Mouse (Mus musculus): ENCODE measurements at regions not wholly inside any gene's neighbourhood (a gene's known extent, or its start where the extent isn't known, plus 50 kb on each side); places are given as distances from the start of the nearest gene placed in this dataset.

DNA sequence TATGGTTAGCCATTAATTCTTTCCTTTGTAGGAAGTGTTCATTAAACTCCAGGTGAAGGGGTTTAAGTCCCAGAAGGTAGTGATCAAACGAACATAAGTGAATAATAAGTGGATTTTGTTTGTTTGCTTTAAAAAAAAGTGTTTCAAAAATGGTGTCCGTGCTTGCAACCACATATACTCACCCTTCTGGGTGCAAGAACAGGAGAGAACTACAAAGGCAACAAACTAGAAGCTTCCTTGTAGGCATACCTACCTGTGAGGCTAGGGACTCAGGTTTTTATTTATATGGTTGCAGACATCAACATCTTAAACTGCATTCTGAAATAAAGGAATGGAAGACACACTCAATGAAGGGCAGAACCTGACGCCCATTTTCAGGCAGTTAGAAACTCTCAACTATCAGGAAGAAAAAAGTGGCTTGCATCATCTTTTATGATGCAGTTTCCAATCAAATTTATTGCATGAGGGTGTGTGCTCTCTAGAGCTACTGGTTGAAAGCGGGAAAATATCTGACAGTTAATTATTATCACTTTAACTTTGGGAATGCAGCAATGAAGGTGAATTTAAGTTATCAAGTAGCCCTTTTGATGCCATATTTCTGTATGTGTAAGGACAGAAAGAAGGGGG is 117.1 kb downstream of the Csl start:
- no peak for DNase-seq

DNA sequence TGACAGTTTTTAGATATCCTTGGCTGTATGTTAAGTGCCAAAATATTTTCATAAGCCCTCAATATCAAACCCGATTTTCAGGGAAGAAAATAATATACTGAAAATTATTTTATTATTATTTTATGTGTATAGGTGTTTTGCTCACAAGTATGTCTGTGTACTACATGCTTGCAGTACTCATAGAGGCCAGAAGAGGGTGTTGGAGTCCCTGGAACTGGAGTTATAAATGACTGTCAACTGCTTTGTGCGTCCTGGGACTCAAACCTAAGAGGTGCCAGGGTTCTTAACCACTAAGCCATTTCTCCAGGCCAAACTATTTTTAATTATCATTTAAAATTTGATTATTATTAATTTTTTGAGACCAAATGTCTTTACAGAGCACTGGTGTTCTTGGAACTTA is 114.5 kb downstream of the Csl start:
- no peak for DNase-seq

DNA sequence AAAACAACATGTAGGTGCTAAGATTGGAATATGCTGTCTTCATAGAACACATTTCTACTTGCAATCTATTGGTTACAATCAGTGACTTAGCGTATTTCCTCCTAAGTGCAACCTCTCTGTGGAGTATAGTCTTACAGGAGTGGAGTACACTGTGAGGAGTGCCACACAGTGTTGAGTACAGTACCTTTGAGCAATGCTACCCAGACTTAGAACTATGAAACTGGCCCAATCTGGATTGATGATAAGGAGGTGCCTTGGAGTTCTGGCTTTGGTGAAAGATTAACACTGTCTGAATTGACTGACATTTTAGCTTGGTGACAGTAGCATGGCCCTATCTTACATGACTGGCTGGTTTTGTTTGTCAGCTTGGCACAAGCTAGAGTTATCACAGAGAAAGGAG is 107.4 kb downstream of the Csl start:
- no peak for DNase-seq

DNA sequence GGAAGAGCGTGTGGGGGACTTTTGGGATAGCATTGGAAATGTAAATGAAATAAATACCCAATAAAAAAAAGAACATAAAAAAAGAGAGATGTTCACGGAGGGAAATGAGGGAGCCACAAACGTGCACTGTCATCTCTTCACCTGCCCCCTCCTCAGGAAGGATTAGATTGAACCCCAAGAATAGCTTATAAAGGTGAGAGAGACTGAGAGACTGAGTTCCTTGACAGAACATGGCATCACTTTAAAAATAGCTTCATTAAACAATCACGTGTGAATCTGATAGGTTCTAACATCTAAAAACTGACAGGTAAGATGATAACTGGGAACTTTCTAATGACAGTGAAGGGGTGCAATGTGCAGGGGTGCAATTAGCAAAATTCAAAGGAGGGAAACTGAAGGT is 105.2 kb downstream of the Csl start:
- DNase-seq = no peak

DNA sequence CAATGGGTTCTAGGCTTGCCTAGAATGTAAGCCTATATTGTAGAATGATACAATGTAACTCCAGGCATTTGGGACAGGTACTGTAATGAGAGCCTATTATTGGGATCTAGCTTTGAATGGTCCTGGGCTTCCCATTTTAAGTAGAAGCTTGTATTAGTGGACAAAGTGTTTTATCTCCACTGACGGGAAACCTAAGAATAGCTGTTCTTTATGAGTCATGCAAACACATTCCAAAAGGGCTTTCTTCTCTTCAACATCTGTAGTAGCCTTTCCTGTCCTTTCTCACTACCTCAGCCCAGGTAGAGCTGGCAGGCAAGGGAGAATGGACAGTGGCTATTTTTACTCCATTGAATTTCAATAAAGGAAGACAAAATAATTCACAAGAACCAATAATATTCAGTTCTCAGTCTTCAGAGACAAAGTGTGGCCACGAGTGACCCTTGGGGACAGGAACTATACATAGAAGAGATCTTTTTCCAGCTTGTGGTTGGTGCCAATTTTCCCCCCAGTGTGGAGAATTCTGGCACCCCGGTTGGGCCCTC is 82.8 kb downstream of the Csl start:
- DNase-seq = no peak

DNA sequence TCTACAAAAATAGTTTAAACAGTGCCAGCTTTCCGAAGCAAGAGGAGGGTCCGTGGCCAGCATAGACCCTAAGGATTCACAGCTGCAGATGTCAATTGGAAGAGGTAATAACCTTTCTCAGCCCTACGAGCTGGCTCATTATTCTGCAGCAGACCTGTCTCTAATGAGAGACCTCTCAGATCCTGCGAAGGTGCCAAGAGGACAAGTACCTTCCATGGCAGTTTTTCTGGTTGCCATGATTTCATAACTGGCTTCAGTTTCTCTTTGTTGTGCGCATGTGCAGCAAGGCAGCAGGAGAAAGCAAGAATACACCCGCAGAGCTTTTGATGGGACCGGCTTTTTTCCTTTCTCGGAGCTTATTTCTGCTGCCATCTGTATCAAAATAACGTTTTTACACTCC is 81.4 kb downstream of the Csl start:
- DNase-seq = no peak

DNA sequence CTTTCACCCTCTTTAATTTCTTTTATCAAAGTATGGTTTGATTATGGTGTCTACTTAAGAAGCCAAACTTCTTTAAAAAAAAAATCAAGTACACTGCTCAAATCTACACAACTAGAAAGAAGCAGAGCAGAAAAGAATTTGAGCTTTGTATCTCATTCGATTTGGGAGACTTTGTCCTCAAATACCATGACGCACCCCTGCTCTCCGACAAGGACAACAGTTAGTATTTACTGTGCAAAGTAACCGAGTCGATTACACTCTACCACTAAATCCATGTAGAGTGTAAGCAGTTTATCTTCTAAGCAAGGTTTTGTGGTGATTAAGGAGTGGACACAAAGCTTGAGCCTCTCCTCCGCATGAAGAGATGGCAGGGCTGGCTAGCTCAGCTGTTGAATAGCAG is 79.6 kb downstream of the Csl start:
- DNase-seq = no peak

DNA sequence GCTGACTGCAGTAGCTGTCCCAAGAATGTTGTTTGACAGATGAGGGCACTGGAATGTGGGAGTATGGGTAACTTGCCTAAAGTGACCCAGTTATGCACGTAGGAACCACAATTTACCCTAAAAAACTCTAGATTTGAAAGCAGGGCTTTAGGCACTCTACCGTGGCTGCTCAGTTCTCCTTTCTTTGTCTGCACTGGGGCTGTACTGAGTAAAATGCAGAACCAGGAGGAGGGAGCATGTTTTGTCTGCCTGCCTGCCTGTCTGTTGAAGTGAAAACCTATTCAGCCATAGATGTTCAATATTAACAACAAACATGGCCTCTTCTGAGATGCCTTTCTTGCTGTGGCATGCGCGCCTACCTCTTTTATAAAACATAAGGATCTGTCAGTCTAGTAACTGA is 77.5 kb downstream of the Csl start:
- no peak for DNase-seq

DNA sequence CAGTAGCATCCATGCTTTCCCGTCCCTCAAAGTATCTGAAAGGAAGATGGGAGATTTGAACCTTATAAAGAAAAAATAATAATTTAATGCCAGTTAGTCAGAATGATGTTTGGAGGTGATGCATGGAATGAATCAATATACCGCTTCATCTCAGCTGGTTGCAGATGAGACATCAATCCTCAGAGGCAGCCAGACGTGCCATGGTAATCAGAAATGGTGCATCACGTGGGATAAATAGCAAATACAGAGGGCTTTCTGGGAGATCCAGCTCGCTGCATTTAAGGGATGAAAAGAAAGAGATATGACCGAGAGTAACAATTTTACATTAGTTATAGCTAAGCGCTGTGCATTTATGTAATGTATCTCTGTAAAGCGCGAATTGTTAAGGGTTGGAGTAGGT is 77.1 kb downstream of the Csl start:
- no peak for DNase-seq

DNA sequence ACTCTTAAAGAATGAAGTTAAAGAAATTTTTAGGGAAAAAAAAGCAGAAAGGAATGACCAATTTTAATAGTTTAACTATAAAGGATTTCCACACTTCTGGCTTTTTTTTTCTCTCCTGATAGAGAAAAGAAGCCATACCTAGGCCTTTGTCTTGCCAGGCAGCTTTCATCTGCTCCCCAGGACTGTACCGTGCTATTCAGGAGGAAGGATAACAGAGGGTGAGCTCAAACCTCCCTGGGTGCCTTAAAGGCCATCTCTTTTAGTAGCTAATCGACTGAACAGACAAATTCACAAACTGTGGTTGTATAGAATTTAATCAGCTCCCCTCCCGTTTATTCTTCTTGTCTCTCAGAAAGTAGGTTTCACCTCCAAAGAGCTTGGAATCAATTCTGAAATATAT is 76.1 kb downstream of the Csl start:
- no peak for DNase-seq

DNA sequence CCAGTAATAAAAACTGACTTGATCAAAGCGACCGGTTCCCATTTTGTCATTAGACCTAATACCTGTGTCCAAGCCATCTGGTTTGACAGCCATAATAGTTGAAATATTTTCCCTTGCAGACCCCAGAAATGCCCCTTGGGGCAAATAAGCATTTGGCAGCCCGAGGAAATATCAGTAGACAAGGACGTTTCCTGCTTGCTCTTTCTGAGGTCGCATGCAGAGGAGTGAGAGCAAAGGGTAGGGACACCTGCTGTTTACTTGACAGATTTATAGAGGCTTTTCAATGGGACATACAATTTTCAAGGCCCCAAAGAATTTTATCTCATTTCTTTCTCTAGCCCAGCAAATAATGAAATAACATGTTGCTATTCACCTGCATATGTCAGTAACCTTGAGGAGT is 73.5 kb downstream of the Csl start:
- no peak for DNase-seq

DNA sequence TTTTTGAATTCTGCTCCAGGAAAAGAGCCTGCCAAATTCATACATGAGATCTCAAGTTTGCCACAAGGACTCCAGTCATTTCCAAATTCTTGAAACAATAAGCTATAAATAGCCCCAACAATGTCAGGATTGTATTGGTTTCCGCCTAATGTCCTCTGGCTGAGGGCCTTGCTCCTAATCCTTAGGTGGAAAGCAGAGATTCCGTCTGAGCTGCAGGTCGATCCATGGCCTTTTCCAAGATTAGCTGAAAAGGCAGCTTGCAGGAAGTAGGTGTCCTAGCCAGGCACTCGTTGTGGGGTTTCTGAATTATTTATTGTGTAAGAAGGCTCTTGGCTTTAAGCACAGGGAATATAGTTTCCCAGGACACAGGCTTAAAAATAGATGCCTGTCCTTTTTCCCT is 72.4 kb downstream of the Csl start:
- DNase-seq = peak; percentile 10

DNA sequence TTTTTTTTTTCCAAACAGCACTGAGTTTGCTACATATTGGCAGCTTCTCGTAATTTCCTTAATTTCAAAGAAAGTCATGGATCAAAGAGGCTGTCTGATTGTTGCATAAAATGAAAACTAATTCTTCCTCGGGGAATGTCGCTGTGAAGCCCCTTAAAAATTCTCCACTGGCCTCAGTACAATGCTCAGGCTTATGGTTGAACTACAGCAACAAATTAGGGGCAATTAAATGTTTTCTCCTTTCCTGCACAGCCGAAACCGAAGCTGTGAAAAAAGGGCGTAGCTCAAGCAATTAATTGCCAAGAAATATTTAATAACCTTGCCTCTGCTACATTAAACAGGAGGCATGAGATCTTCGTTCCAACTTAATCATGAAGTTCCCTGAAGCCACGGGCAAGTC is 61.8 kb downstream of the Csl start:
- DNase-seq = no peak

DNA sequence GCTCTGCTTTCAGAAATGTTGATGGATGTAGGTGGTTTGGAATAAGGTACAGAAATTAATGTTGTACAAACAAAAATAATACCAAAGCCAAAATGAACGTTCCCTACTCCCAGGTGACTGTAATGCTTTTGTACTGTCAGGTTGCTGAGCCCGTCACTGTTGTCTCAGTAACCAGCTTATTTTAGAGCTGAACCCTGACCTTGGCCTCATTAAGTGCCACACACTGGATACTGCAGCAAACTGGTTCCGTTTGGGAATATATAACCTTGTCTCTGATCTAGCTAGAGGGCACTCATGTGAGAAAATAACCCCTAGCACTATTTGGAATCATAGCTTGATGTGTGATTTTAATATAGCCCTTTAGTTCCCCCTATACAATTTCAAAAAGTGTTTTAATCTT is 60.0 kb downstream of the Csl start:
- DNase-seq = no peak

DNA sequence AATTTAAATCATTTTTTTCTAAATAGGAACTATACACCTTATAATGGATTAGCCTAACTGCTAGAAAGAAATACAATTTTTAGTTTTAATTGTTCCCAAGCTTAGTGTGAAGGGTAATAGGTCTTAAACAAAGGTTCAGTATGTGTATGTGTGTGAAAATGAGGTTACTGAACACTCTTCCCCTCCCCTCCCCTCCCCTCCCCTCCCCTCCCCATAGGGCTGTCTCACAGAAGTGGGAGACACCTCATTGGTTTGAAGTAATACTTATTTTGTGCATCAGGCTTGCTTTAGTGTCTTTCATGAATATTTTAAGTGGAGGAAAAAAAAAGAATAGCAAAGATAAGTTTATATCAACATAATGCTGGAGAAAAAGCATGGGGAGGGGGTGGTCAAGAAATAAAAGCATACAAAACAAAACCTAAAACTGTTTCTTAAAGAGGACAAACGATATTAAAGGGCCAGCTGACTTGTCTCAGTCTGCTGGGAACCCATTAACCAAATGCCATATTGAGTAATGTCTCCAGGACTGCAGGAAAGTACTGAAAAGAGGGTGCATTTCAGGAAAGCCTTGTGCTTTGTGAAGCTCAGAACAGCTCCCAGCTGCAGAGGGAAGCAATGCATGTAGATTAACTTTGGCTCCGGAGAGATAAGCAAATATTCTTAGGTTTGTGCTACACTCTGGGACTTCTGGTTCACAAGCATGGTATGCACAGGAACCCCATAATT is 59.2 kb downstream of the Csl start:
- DNase-seq = no peak

Data from gastrocnemius, postnatal 25 days (tissue).